Mouse (Mus musculus): Measurements from ENCODE around the gene Btla.

Gene Btla

DNA sequence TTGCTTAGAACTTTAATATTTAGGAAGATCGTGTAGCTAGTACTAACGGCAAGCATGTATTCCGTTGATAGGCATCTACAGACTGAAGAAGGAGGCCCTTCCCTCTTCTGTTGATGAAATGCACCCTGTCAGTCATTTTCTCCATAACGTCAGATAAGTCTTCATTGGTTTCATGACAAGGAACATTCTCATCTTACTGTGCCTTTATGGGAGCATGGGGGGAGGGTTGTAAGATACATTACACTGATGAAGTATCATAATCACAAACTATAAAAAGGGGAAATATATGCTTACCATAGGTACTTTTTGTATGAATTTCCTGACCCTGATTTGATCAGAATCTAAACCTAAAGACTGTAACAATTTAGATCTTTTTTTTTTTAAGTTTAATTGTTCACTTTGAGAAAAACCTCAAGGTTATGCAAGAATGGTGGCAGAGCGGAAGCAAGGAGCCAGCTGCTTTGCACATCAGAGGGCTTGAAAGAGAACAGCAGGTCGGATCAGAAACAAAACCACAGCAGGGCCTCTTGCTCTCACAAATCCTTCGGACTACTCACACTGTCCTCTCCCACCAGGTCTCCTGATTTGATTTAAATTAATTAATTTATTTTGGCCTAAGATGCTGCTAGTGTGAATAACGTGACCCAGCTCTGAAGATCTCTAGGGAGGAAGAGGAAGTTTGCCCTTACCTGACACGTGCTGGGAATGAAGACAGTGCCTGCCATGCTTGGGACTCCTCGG is at the start of gene Btla:
Gene Btla (plus strand): TSS at position 668 of the 741 bp plus-strand sequence.
- WGBS: 72% methylated on average over 10 of the region's 10 CpGs

DNA sequence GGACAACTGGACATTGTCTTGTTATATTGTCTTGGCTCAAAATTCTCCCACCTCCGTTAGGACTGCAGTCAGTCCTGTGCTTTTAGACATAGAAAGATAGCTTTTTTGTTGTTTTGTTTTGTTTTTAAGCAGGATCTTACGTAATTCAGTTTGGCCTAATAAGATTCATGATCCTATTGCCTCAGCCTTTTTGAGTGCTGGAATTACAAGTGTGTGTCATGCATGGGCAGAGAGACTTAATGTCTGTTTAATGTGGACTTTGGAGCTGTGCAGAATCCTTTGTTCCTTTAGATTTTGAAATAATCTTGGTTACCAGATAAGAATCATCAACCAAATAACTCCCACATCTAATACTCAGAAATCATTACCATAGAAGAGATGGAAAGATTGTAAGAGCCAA is 45.6 kb upstream of the Btla start:
- 92% methylated on average over 2 of the region's 2 CpGs for WGBS

DNA sequence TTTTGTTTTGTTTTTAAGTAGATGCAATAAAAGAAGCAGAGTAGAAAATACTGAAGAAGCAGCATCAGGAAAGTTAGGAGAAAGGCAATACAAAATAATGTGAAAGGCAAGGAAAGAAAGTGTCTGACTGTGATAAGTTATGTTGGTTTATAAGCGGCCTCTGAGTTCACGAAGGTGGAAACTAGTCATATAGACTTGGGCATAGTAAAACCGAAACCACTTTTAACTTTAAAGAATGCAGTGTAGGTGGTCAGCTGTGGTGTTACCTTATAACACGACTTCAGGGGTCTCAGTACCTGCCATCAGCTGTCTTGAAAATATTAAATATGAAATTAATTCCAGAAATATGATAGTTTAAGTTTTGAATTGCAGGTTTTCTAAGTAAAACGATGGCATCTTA is 42.3 kb upstream of the Btla start:
- 92% methylated on average over 5 of the region's 5 CpGs for WGBS

DNA sequence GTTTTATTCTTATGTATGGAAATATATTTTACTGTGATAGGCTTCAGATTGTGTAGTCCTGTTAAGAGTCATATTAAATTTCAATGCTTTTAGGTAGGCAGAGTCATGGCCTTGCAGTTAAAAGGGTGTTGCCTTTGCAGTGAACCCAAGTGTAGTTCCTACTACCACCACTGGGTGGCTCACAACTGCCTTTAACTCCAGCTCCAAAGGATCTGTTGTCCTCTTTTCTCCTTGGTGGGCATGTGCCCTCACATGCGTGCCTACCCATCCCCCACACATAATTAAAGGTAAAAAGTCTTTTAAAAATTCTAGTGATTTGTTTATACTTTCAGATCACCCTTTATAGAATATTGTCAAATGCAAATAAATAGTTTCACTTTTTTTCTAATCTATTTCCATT is 31.5 kb upstream of the Btla start:
- WGBS: 0% methylated on average over 1 of the region's 1 CpGs

DNA sequence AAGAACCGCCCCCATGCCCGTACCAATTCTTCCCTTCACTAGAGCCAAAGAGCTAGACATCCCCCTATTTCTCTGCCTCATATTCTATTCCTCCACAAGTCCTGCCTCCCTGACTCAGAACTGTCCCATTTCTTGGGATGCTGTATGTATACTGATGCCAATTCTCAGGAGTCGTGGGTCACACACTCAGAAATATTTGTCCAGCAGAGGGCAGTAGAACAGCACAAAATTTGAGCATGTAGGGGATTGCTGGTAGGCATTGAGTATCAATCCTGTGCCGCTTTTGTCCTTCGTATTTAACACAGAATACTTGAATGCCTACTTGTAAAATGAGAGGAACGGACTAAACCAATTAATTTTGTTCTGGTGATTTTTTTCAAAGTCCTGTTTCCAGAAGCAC is 27.3 kb upstream of the Btla start:
- 24% methylated on average over 6 of the region's 6 CpGs for WGBS

DNA sequence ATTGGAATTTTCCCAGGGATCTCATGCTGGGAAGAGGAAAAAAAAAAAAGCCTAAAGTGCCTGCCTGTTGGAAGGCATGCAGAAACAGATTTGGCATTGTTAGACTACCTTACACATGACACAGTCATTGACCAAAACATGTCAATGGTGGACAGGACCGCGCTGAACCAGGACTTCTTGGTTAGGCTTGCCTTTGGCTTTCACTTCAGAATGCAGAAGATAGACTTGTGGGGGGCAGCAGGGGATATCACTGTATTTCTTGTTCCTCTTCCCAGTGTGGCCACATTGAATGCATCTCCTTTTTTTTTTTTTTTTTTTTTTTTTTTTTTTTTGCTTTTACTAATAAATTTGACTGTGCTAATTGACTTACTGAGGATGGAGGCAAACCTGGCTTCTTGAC is 22.7 kb upstream of the Btla start:
- 83% methylated on average over 2 of the region's 2 CpGs for WGBS

DNA sequence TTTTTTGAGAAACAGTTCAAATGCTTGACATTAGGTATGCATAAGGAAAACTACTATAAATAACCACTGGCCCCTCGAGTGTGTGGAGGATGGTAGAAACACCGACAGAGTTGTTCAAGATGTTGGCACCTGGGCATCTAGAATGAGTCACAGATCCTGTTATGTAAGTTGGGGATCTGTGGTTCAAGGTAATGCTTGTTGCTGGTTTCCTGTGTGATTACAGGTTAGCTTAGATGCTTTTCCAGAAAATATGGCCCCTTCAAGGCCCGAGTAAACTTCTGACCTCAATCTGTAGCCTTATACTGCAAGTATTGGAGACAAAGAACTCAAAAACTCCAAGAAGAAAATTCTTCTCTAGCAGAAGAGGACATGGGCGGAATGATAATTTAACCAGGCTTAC is 19.7 kb upstream of the Btla start:
- 62% methylated on average over 4 of the region's 4 CpGs for WGBS

DNA sequence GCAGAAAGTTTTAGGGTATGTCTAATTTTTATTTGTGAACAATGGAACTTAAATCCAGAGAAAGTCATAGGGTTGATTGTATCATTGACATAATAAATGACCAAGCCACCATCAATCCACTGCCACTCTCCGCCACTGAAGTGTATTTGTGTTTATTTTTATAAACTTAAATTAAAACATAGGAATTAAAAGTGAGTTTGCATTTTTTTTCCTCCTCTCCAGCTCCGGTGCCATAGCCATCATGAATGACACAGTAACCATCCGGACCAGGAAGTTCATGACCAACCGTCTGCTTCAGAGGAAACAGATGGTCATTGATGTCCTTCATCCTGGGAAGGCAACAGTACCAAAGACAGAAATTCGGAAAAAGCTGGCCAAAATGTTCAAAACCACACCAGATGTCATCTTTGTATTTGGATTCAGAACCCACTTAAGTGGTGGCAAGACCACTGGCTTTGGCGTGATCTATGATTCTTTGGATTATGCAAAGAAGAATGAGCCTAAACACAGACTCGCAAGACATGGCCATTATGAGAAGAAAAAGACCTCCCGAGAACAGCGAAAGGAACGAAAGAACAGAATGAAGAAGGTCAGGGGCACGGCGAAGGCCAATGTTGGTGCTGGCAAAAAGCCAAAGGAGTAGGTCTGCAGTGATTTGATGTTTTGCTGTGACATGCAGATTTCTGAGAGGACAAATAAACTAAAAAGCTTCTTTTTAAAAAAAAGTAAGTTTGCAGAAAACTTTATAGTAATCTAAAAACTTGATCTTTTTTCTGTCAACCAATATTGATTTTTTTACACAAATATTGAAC is 19.1 kb upstream of the Btla start:
- WGBS: 74% methylated on average over 12 of the region's 12 CpGs

DNA sequence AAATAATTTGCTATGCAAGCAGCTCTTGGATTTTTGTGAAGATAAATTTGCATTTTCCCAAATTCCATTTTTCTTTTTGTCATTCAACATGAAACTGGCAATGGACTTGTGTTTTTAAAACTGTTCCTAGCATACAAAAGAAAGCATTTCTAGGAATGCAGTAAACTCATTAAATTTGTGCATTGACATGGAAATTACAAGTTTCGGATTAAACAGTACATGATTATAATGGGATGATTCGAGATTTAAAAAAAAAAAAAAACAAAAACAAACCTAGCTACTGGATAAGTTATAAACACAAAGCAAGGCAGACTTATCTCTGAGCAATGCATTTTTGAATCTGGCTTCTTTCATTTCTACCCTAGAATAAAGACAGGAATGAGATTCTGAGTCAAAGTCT is 2.1 kb upstream of the Btla start:
- WGBS: 44% methylated on average over 2 of the region's 2 CpGs

DNA sequence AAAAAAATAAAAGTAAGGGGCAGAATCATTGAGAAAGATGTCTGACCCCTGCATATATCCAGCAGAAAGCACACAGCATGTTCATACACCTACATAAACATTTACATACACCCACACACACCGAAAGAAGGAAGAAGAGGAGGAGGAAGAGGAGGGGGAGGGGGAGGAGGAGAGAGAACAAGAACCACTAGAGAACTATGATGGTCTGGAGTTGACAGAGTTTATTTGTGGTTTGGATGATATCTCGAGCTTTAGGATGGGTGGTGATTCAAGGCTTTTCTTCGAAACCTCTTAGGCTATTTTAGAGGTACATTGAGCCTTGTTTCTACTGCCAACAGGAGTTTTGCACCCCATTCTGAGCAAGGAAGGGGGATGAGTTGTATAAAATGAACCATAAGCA is 1.3 kb upstream of the Btla start:
- 64% methylated on average over 3 of the region's 3 CpGs for WGBS

DNA sequence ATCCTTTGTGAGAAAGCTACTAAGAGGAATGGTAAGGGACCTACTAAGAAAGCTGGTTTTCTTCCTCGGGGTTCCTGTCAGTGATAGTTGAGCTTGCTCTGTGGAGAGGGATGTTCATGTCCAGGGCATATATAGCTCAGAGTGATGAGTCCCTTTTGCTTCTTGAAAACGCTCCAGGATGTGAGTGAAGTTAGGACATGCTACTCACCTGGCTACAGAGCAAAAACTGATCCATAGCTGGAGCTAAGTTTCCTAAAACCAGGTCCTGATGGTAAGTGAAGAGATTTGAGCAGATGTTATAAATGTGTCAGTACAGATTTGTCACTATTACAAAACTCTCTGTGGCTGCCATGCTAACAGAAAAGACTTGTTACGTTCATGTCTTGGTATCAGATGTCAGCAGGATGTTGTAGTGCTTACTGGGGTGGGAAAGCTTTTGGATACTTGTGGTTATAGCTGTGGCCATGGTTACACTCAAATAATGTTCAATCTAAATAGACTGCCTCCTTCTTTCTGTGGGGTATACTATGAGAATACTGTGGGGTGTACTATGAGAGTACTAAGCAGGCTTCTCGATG is 405 bp downstream of the Btla start:
- WGBS: 80% methylated on average over 4 of the region's 4 CpGs

DNA sequence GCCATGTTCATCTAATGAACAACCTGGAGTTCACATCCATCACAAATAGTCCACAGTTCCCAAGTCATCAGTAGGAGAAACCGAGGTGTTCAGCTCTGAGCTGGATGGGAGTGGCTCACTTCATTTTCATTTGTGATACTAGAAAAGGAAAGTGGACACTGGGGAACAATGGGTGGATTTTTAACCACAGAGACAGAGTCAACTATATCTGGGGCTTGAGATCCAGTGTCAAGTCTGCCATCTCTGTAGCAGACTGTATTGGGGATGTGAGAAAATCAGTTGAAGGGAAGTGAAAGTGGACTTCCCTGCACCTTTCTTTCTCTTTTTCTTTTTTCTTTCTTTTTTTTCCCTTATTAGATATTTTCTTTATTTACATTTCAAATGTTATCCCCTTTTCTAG is 2.9 kb downstream of the Btla start:
- 72% methylated on average over 1 of the region's 1 CpGs for WGBS

DNA sequence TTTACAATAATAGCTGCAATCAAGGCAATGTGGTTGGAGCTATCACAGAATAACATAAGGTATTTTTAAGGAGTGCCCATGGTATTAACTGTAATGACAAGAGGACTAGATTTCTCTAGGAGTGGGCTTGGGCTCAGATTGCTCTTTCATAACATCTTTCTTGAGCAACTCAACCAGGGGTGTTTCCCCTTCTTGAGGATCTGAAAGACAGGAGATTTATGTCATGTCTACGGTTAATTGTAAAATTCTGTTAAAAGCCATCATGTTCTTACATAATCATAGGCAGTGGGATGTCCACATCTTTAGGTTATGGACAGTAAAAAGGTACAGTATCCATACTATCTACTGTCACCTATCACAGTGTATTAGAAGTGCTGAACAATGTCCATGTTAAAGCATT is 7.2 kb downstream of the Btla start:
- WGBS: 90% methylated on average over 1 of the region's 1 CpGs

DNA sequence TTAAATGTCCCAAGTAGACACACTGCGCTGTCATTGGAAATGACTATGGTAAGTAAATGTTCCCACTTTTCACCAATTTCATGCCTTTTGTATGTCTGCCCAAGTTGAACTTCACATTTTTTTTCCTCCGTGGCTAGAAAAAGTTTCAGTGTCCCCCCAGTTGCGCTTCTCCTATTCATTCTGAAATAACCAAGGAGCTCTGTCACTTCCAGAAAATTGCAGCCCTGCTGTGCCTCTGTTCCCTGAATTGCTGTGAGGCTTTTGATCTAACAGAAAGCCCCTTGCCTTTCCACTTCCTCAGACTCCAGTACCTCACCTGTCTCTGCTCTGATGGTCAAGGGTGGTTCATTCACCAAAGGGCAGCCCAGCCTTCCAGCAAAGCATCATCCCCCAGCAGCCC is 8.9 kb downstream of the Btla start:
- WGBS: 77% methylated on average over 3 of the region's 3 CpGs

DNA sequence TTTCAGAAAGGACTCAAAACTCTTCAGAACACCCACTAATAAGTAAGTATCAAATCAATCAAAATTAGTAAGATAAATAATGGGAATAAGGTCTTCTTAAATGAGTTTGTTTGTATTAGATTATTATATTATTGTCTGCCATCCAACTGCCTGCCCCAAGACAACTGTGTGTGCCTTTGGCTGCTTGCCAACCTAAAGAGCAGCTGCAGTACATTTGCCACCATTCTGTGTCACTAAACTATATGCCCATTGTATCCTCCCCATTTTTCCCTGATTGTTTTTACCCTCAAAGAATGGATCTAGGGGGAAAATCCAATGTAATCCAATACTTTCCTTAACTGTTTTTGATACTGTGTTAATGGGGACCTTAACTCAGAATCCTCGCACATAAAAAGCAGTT is 18.6 kb downstream of the Btla start:
- WGBS: 84% methylated on average over 1 of the region's 1 CpGs

DNA sequence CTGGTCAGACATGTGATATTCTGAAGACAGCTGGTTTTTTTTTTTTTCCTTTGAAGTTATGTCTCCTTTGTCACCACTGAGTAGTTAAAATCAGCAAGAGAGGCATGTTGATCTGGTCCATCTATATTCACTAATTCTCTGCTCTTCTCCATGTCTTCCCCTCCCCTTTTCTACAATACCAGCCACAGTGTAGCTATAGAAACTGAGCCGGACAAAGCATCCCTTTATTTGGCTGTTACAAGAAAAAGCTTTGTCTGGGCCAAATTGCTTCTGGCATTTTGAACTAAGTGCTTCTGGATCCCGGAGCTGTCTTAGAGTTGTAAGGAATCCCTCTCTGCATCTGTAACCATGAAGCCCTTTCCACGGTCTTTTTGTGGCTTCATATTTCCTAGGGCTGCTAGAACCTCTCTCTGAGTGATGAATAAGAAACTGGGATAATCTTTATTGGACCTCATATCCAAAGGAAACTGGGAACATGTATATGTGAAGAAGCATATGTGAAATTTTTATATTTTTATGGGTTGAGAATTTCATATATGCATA is 20.9 kb downstream of the Btla start:
- WGBS: 39% methylated on average over 3 of the region's 3 CpGs

DNA sequence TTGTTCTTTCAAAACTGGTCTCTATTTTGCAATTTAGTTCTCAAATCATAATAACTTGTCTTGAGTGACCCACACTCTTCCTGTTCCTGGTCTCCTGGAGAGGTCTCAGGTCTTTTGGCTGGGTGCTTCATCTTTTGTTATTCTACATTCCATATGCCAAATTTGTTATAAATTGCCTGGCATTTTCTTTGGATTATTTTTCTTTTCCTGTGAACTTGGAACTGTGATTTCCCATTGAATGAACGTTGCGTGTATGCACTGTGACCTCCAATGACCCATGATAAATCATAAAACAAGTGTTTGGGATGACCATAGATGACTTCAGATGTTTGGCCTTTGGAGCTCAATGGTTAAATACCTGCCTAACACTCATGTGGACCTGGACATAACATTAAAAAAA is 25.6 kb downstream of the Btla start:
- WGBS: 64% methylated on average over 2 of the region's 2 CpGs

DNA sequence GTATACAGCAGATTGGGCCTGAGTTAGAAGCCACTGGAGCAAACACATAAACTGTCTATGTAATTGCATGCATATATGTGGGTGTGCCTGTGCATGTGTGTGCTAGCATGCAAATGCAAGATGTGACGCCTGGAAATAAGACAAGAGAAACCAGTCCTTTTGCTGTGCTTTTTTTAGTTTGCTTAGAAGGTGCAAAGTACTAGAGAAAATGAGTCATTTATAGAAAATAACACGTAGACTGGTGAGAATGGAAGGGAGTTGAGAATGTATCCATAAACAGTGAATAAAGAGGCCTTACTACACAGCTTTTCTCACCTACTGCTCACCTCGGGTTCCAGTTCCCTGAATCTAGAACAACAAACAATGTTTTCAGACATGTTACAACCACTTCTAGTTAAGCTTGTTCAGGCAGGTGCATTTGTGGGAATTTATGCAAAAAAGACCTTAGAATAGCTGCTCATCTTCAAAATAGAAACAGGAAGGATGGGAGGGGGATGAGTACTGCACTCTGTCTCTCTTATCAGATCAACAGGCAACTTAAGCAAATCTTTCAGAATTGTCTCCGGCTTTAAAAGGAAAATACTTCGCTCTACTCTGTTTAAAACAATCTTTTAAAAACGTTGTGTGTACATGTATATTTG is 27.8 kb downstream of the Btla start:
- WGBS: 54% methylated on average over 6 of the region's 6 CpGs

DNA sequence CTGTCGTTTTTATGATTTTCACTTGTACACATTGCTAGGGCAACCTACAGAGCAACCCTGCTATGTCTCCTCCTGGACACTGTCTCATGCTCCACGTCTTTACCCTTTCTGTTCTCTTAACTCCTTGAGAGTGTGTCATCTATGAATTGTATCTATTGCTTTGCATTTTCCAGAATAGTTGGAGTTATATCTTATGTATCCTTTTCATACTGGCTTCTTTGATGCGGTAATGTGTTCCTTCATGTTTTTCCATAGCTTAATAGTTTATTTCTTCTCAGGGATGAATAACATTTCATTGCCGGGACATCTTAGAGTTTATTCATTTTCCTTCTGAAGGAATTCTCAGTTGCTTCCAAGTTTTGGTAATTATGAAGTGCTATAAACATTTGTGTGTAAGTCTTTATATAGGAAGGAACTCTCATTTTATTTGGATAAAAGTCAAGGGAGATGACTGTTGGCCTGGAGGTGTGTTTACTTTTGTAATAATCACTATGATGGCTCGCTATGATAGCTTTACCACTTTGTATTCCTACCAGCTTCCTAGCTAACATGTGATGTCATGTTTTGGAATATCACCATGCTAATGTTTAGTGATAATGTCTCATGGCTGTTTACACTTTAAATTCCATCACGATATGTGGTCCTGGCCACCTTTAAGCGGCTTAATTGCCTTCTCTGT is 31.2 kb downstream of the Btla start:
- 83% methylated on average over 7 of the region's 7 CpGs for WGBS

DNA sequence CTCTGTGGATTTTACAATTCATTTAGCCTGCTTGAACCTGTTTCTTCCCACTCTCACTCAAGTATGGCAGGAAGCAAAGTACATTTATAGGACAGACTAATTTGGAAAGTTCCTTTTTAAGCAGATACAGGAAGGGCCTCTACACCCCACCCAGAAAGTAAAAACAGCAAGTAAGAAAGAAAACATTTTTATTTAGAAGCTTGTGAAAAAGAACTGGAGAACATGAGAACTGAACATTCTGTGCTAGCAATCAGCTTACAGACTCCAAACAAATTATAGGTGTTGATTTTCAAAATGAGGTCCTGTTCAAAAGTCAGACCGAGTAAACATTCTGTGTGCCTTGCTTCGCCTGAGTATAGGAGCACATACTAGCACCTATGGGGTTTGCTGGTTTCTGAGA is 32.8 kb downstream of the Btla start:
- 47% methylated on average over 2 of the region's 2 CpGs for WGBS

DNA sequence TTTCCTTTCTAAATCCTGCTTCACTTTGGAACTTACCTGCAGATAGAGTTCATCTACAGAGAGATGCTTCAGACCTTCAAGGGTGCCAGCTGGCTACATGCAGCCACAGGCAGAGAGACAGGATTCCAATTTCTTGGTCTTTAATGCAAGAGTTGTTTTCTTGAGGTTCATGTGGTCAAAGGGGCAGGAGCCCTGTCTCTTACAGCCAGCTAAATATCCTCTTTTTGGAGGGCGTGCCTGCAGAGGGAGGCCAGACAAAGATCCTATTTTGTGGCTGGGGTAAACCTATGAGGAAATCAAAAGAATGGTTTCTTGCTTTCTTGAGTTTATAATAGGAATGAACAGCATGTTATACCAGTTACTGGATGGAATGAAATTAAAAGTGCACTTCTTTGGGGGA is 33.5 kb downstream of the Btla start:
- 69% methylated on average over 1 of the region's 1 CpGs for WGBS

DNA sequence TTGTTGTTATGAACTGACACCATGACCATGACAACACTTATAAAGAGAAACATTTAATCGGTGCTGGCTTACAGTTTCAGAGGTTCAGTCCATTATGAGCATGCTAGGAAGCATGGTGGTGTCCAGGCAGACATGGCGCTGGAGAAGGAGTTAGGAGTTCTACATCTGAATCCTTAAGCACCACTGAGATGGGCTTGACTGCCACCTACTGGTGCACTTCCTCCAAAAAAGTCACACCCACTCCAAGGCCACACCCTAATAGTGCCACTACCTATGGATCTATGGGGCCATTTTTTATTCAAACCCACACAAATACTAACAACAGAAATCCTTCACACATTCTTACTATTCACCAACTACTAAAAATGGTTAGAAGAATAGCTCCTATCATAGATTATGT is 35.5 kb downstream of the Btla start:
- WGBS: 87% methylated on average over 2 of the region's 2 CpGs
